Mouse (Mus musculus): ENCODE results near the gene Man1a.

- TF ChIP-seq ZNF384 (IDR thresholded peaks at IDR 0.05; ENCODE audit: low read depth, low read length) (no peak), MAFK (IDR thresholded peaks at IDR 0.05; ENCODE audit: insufficient read depth, low read depth, low read length) (no peak), HCFC1 (IDR thresholded peaks at IDR 0.05; ENCODE audit: borderline replicate concordance, insufficient read depth, low read length) (no peak), CHD2 (IDR thresholded peaks at IDR 0.05; ENCODE audit: low read depth, low read length) (no peak), ZC3H11A (IDR thresholded peaks at IDR 0.05; ENCODE audit: borderline replicate concordance, low read depth, low read length) (no peak)
These were observed 4.1 kb downstream of the Man1a start for GRCm38 (mm10) chr10:54072336-54072735.

Measured in ES-E14 (cell line).